Mouse (Mus musculus): ENCODE measurements at regions not wholly inside any gene's neighbourhood (a gene's known extent, or its start where the extent isn't known, plus 50 kb on each side); places are given as distances from the start of the nearest gene placed in this dataset.

DNA sequence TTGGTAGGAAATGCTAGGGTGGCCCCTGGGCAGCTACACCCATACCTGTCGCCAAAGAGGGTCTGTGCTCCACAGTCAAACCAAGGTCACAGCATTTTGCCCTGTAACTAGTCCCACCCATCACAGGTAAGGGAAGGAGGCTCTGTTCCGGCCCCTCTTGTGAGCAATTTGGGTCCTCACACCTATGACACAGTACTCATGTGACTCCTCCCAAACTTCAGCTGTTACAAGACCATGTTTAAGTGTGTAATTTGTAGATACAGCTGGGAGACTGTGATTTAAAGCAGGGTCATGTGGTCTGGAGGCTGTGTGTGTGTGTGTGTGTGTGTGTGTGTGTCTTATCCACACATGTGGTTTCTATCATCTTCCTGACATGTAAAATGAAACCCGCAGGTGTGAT lies 306.3 kb upstream of the Atp5g3 start:
- WGBS = 89% methylated on average over 3 of the region's 3 CpGs
- Histone ChIP-seq H3K27ac (no peak overlapping the region), H3K4me1 (replicated peaks; ENCODE audit: control insufficient read depth, insufficient read depth, low read length) (no peaks in the 10 kb centered on the region), H3K9me3 (ENCODE audit: control insufficient read depth, low read length) (no peaks in the 10 kb centered on the region), H3K9ac (no peak overlapping the region), H3K4me2 (replicated peaks) (no peak overlapping the region), H3K27me3 (ENCODE audit: control insufficient read depth, insufficient read depth, low read length) (no peaks in the 10 kb centered on the region), H3K36me3 (replicated peaks; ENCODE audit: control insufficient read depth, insufficient read depth) (no peaks in the 10 kb centered on the region), H3K4me3 (replicated peaks; ENCODE audit: low read length) (no peak overlapping the region)
- DNase-seq (ENCODE audit: low spot score) (no peak), ATAC-seq (ENCODE audit: low FRiP score) (no peak)

DNA sequence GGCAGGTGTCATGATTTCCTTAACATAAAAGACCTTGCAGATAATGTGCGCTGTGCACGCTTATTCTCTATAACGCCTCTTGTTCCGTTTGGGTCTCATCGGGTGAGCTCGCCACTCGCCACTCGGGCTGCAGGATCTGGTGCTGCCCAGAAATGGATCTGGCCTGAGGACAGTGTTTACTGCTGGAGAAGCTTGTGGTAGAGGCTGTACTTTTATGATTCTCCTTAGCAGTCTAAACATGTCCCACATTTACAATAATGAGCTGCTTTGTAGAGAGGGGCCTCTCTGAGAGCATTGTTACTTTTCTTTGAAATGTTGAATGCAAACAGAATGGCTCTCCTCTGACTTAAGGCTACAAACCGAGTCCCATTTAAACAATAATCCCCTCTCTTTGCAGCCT lies 299.1 kb upstream of the Atp5g3 start:
- H3K27ac ChIP-seq = peak overlapping the region; percentile 26; the same call in 1 of the 2 replicates
- H3K9ac ChIP-seq = no peak overlapping the region

DNA sequence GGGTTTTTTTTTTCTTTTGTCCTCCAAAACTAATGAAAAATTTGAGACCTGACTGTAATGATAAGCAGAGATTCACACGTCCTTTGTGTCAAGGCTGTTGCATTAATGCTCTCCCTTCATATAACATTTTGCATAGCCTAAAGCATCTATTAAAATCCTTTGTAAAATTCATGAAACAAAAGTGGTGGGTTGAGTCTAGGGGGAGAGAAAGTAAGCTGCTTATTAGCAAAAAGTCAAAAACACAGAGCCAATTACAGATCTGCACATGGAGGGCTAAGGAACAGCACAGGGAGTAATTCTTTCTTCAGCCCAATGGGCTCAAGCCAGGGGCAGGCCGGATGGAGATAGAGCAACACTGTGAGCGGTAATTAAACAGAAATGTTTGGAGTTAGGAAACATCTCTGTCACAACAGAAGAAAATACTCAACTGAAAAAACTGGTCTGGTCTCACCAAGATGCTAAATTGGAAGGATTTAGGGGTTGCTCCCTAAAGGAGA lies 298.3 kb upstream of the Atp5g3 start:
- no peak for ATAC-seq (ENCODE audit: low FRiP score)
- WGBS = 58% methylated on average over 3 of the region's 3 CpGs
- Histone ChIP-seq H3K27me3 (ENCODE audit: control insufficient read depth, insufficient read depth, low read length) (no peaks in the 10 kb centered on the region), H3K4me1 (replicated peaks; ENCODE audit: control insufficient read depth, insufficient read depth, low read length) (peaks cover 5% of the 10 kb centered on the region), H3K4me3 (replicated peaks; ENCODE audit: low read length) (no peak overlapping the region), H3K36me3 (replicated peaks; ENCODE audit: control insufficient read depth, insufficient read depth) (no peaks in the 10 kb centered on the region), H3K9me3 (ENCODE audit: control insufficient read depth, low read length) (0 out of 2 replicates have a peak, but pooled peaks cover 3% of the 10 kb centered on the region), H3K4me2 (replicated peaks) (no peak overlapping the region), H3K9ac (no peak overlapping the region), H3K27ac (peak overlapping the region; percentile 26)
- no peak for DNase-seq (ENCODE audit: low spot score)

More for the DNA sequence above, 299.1 kb upstream of the Atp5g3 start:
- no peak for DNase-seq (ENCODE audit: low spot score)
- Histone ChIP-seq H3K4me3 (replicated peaks; ENCODE audit: low read length) (no peak overlapping the region), H3K4me1 (replicated peaks; ENCODE audit: control insufficient read depth, insufficient read depth, low read length) (peaks cover 5% of the 10 kb centered on the region), H3K27me3 (ENCODE audit: control insufficient read depth, insufficient read depth, low read length) (no peaks in the 10 kb centered on the region), H3K4me2 (replicated peaks) (no peak overlapping the region), H3K36me3 (replicated peaks; ENCODE audit: control insufficient read depth, insufficient read depth) (no peaks in the 10 kb centered on the region), H3K9me3 (ENCODE audit: control insufficient read depth, low read length) (0 out of 2 replicates have a peak, but pooled peaks cover 2% of the 10 kb centered on the region)
- WGBS = 35% methylated on average over 9 of the region's 9 CpGs
- ATAC-seq (ENCODE audit: low FRiP score) = no peak

DNA sequence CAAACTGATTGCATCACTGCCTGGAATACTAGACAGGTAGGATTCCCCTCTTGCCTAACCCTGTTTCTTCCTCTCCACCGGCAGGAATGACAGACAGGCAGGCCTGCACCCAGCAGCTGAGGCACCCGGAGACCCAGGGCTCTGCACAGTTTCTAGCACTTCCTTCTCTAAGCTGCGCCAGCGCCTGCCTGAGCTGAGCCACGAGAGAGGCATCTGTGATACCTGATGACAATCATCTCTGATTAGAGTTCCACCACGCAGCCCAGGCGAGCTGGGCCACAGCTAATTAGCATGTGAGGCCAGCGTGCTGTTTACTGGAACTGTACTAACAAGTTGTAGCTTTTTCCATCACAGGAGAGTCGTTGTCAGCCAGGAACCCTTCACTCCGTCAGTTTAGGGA lies 296.3 kb upstream of the Atp5g3 start:
- DNase-seq (ENCODE audit: low spot score) (no peak), ATAC-seq (ENCODE audit: low FRiP score) (no peak)
- no peaks in the 10 kb centered on the region for H3K27me3 ChIP-seq (ENCODE audit: control insufficient read depth, insufficient read depth, low read length)
- H3K9me3 ChIP-seq (ENCODE audit: control insufficient read depth, low read length) = 0 out of 2 replicates have a peak, but pooled peaks cover 3% of the 10 kb centered on the region
- no peak overlapping the region for H3K4me3 ChIP-seq (replicated peaks; ENCODE audit: low read length)
- H3K9ac ChIP-seq = no peak overlapping the region
- no peak overlapping the region for H3K27ac ChIP-seq
- peaks cover 5% of the 10 kb centered on the region for H3K4me1 ChIP-seq (replicated peaks; ENCODE audit: control insufficient read depth, insufficient read depth, low read length)
- no peaks in the 10 kb centered on the region for H3K36me3 ChIP-seq (replicated peaks; ENCODE audit: control insufficient read depth, insufficient read depth)
- no peak overlapping the region for H3K4me2 ChIP-seq (replicated peaks)
- WGBS = 38% methylated on average over 10 of the region's 10 CpGs

DNA sequence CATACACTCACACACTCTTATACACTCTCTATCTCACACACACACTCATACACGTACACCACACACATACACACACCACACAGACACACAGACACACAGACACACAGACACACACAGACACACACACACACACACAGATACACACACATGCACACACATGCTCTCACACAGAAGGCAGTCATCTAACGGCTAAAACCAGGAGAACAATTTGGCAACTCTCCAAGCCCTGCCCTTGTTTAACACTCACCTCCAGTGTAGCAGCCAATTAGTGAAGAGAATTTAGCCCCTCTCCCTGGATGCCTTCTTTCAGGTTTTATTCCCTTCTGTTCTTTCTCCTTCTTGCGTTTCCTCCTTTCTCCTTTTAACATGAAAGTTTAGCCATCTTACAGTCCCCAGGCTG lies 291.6 kb upstream of the Atp5g3 start:
- no peak for ATAC-seq (ENCODE audit: low FRiP score)
- Histone ChIP-seq H3K9me3 (ENCODE audit: control insufficient read depth, low read length) (0 out of 2 replicates have a peak, but pooled peaks cover 3% of the 10 kb centered on the region), H3K27ac (no peak overlapping the region), H3K36me3 (replicated peaks; ENCODE audit: control insufficient read depth, insufficient read depth) (no peaks in the 10 kb centered on the region), H3K4me2 (replicated peaks) (no peak overlapping the region), H3K9ac (no peak overlapping the region), H3K4me3 (replicated peaks; ENCODE audit: low read length) (no peak overlapping the region), H3K4me1 (replicated peaks; ENCODE audit: control insufficient read depth, insufficient read depth, low read length) (peaks cover 7% of the 10 kb centered on the region; the same call in 1 of the 2 replicates), H3K27me3 (ENCODE audit: control insufficient read depth, insufficient read depth, low read length) (no peaks in the 10 kb centered on the region)
- no peak for DNase-seq (ENCODE audit: low spot score)
- 61% methylated on average over 3 of the region's 3 CpGs for WGBS

DNA sequence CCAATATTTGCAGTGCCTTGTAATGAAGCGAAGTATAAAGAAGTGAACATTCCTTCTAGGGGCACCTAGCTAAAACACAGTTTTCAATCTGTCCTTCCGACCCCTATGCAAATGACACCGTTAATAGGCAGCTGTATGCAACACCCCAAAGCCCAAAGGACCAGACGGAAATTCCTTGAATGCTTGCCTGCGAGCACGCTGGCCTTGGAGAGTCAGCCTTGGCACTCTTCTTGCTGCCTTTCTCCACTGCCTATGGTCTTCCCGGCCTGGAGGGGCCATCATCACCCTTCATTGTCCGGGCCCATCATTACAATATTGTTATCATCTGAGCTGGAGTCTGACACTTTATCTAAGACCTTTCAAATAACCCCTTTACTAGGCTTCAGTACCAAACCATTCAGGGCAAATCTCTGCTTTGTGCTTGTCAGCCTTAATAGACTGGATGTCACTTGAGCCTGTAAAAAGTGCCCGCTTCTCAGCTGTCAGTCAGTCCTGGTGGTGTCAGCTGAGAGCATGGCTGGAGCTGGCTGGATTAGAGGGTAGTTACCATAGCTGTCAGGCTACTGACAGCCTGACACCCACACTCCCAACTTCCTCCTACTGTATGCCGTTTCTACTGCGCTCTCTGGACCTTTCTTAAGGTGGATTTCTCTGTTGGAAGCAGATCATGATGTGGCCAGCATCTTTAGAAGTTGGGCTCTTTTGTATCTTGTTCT lies 290.6 kb upstream of the Atp5g3 start:
- Histone ChIP-seq H3K27me3 (ENCODE audit: control insufficient read depth, insufficient read depth, low read length) (no peaks in the 10 kb centered on the region), H3K36me3 (replicated peaks; ENCODE audit: control insufficient read depth, insufficient read depth) (no peaks in the 10 kb centered on the region), H3K27ac (no peak overlapping the region), H3K9me3 (ENCODE audit: control insufficient read depth, low read length) (0 out of 2 replicates have a peak, but pooled peaks cover 3% of the 10 kb centered on the region), H3K4me2 (replicated peaks) (no peak overlapping the region), H3K4me1 (replicated peaks; ENCODE audit: control insufficient read depth, insufficient read depth, low read length) (peaks cover 7% of the 10 kb centered on the region; the same call in 1 of the 2 replicates), H3K4me3 (replicated peaks; ENCODE audit: low read length) (no peak overlapping the region), H3K9ac (no peak overlapping the region)
- WGBS = 29% methylated on average over 11 of the region's 11 CpGs
- ATAC-seq (ENCODE audit: low FRiP score) (no peak), DNase-seq (ENCODE audit: low spot score) (no peak)

DNA sequence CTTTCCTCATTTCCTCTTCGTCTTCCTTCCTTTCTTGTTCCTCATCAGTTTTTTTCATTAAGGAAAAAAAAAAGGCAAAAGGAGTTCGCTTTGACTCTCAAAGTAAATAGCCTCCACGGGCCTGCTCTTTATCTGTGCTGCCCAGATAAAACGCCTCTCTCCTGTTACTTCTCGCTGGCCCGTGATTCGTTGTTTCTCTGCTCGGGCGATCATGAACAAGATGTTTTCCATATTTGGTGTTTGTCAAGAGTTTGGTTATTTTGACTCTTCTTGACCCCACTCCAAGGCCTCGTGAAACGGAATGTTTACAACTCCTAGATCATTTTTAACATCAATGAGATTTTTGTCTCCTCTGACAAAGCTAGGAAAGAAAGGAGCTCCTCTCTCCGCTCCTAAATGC lies 288.4 kb upstream of the Atp5g3 start:
- H3K27me3 ChIP-seq (ENCODE audit: control insufficient read depth, insufficient read depth, low read length) = no peaks in the 10 kb centered on the region
- WGBS = 55% methylated on average over 12 of the region's 12 CpGs
- peaks cover 7% of the 10 kb centered on the region; the same call in 1 of the 2 replicates for H3K4me1 ChIP-seq (replicated peaks; ENCODE audit: control insufficient read depth, insufficient read depth, low read length)
- no peaks in the 10 kb centered on the region for H3K9me3 ChIP-seq (ENCODE audit: control insufficient read depth, low read length)
- H3K9ac ChIP-seq = no peak overlapping the region
- H3K4me2 ChIP-seq (replicated peaks) = no peak overlapping the region
- DNase-seq (ENCODE audit: low spot score) (no peak), ATAC-seq (ENCODE audit: low FRiP score) (no peak)
- no peak overlapping the region for H3K4me3 ChIP-seq (replicated peaks; ENCODE audit: low read length)
- H3K27ac ChIP-seq = no peak overlapping the region
- H3K36me3 ChIP-seq (replicated peaks; ENCODE audit: control insufficient read depth, insufficient read depth) = no peaks in the 10 kb centered on the region

DNA sequence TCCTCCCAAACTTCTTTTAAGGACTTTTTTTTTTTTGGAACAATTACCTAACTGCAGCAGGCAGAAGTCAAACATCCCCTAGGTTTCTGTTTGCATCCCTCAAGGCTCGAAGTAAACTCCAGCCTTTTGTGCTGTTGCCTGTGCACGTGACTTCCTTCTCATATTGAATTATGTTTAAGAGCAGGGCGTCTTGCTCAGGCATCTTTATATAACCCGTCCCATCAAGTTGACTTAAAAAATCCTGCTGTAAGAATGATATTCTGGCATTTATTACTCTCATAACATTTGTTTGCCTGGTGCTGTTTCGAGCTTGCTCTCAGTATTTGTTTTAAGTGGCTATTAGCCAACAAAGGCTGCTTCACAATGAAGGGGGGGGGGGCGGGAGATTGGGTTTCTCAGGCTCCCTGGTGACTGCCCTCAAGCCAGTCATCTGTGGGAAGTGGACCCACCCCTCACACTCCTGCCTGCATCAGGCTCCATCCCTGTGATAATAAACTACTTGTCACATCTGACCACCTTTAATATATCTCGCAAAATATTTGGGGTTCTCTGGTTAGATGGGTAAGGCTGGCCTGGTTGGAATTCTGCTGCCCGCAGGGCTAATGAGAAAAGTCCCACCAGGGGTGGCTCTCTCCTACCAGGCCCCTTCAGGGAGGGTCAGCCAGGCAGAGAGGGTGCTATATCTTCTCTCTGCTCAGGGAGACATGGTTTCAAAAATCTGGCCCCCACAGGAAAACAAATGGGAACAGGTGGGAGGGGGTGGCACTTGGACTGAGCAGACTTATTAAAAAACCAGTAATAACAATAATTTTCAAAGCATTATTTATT lies 277.1 kb upstream of the Atp5g3 start:
- Histone ChIP-seq H3K27me3 (ENCODE audit: control insufficient read depth, insufficient read depth, low read length) (no peaks in the 10 kb centered on the region), H3K4me1 (replicated peaks; ENCODE audit: control insufficient read depth, insufficient read depth, low read length) (no peaks in the 10 kb centered on the region), H3K27ac (no peak overlapping the region), H3K4me3 (replicated peaks; ENCODE audit: low read length) (no peak overlapping the region), H3K9me3 (ENCODE audit: control insufficient read depth, low read length) (peaks cover 8% of the 10 kb centered on the region; the same call in 1 of the 2 replicates), H3K4me2 (replicated peaks) (no peak overlapping the region), H3K9ac (no peak overlapping the region), H3K36me3 (replicated peaks; ENCODE audit: control insufficient read depth, insufficient read depth) (no peaks in the 10 kb centered on the region)
- DNase-seq (ENCODE audit: low spot score) (no peak), ATAC-seq (ENCODE audit: low FRiP score) (no peak)
- WGBS = 32% methylated on average over 8 of the region's 8 CpGs

DNA sequence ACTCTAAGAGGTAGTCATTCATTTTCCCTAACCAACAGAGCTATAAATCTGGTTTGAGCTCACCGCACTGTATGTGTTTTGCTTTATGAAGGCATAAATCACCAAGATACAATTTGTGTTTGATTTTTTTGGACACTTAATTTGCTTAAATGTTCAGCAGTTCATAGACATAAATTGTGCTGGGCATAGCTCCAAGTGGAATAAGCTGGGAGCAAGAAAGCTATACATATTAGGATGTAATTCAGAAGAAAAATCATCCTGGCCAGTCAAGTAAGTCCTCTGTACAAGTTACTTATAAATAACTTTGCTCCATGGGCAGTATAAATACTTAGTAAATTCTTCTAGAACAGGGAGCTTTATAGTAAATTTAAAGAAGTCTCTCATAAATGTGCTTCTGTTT lies 267.0 kb upstream of the Atp5g3 start:
- H3K36me3 ChIP-seq (replicated peaks; ENCODE audit: control insufficient read depth, insufficient read depth) = no peaks in the 10 kb centered on the region
- 84% methylated on average over 1 of the region's 1 CpGs for WGBS
- ATAC-seq (ENCODE audit: low FRiP score) = no peak

More for the DNA sequence above, 267.0 kb upstream of the Atp5g3 start:
- no peak overlapping the region for H3K4me3 ChIP-seq (replicated peaks; ENCODE audit: low read length)
- no peaks in the 10 kb centered on the region for H3K9me3 ChIP-seq (ENCODE audit: control insufficient read depth, low read length)
- H3K27me3 ChIP-seq (ENCODE audit: control insufficient read depth, insufficient read depth, low read length) = no peaks in the 10 kb centered on the region
- peak; percentile 33 for DNase-seq (ENCODE audit: low spot score)
- no peak overlapping the region for H3K9ac ChIP-seq
- no peak overlapping the region for H3K27ac ChIP-seq
- no peaks in the 10 kb centered on the region for H3K4me1 ChIP-seq (replicated peaks; ENCODE audit: control insufficient read depth, insufficient read depth, low read length)
- no peak overlapping the region for H3K4me2 ChIP-seq (replicated peaks)

Measured in hindbrain, embryonic 14.5 days (tissue).